Mouse (Mus musculus) kidney, adult 2 months (tissue): ENCODE measurements around the gene Gm14403.
"Not testable (repeated sequence)": the region's sequence is repeated elsewhere in the genome, so short reads cannot be mapped to it uniquely, and the experiment has no call there.

Source experiments
- CTCF ChIP-seq: fragments of 200-500 bp; conservative IDR thresholded peaks from 2 replicates; pipeline ENCODE4 v1.5.1; 2011; ENCODE audit warnings: low read depth, mild to moderate bottlenecking, control low read depth, low read length, moderate library complexity, mixed read lengths; ENCODE audit not compliant: insufficient read depth, insufficient read length
- POLR2A ChIP-seq: fragments of 200-500 bp; IDR thresholded peaks from one replicate; pipeline ENCODE4 v1.6.1; 2011; ENCODE audit warnings: low read depth, low read length, control low read depth

- TF ChIP-seq CTCF, POLR2A: not testable (repeated sequence)
These were observed 39.1 kb downstream of the Gm14403 start for GRCm38 (mm10) chr2:177537141-177537540.
